Mouse (Mus musculus): Measurements from ENCODE around the gene Trim27.

Trim27 gene

GRCm38 (mm10) chr13:21216781-21217180, 37.5 kb downstream of the Trim27 start:
- no peak for DNase-seq (ENCODE audit: extremely low read depth, low read depth, low spot score)

- DNase-seq (ENCODE audit: extremely low read depth, low read depth, low spot score): no peak
These were observed 42.6 kb downstream of the Trim27 start for GRCm38 (mm10) chr13:21221656-21222462.

GRCm38 (mm10) chr13:21222463-21223022, 43.3 kb downstream of the Trim27 start:
- no peak for DNase-seq (ENCODE audit: extremely low read depth, low read depth, low spot score)

GRCm38 (mm10) chr13:21223242-21223655, 44.0 kb downstream of the Trim27 start:
- DNase-seq (ENCODE audit: extremely low read depth, low read depth, low spot score): no peak

- DNase-seq (ENCODE audit: extremely low read depth, low read depth, low spot score): no peak
These were observed 45.1 kb downstream of the Trim27 start for GRCm38 (mm10) chr13:21224376-21224775.

GRCm38 (mm10) chr13:21225206-21225605, 46.0 kb downstream of the Trim27 start:
- DNase-seq (ENCODE audit: extremely low read depth, low read depth, low spot score): no peak

GRCm38 (mm10) chr13:21226031-21226430, 46.8 kb downstream of the Trim27 start:
- DNase-seq (ENCODE audit: extremely low read depth, low read depth, low spot score): no peak

GRCm38 (mm10) chr13:21233732-21234705, 54.8 kb downstream of the Trim27 start:
- no peak for DNase-seq (ENCODE audit: extremely low read depth, low read depth, low spot score)

- no peak for DNase-seq (ENCODE audit: extremely low read depth, low read depth, low spot score)
These were observed 57.5 kb downstream of the Trim27 start for GRCm38 (mm10) chr13:21236714-21237113.

- no peak for DNase-seq (ENCODE audit: extremely low read depth, low read depth, low spot score)
These were observed 57.9 kb downstream of the Trim27 start for GRCm38 (mm10) chr13:21237161-21237560.

- no peak for DNase-seq (ENCODE audit: extremely low read depth, low read depth, low spot score)
These were observed 61.5 kb downstream of the Trim27 start for GRCm38 (mm10) chr13:21240788-21241187.

GRCm38 (mm10) chr13:21242408-21243125, 63.3 kb downstream of the Trim27 start:
- DNase-seq (ENCODE audit: extremely low read depth, low read depth, low spot score): no peak

- no peak for DNase-seq (ENCODE audit: extremely low read depth, low read depth, low spot score)
These were observed 64.0 kb downstream of the Trim27 start for GRCm38 (mm10) chr13:21243196-21243595.

GRCm38 (mm10) chr13:21244089-21244488, 64.8 kb downstream of the Trim27 start:
- DNase-seq (ENCODE audit: extremely low read depth, low read depth, low spot score): no peak
